Mouse (Mus musculus) lung, postnatal 0 days (tissue): ENCODE data around the gene Nras.

Experiments used
- CTCF ChIP-seq: IDR thresholded peaks from 2 replicates; pipeline ENCODE4 v1.5.1; 2016; ENCODE audit warnings: antibody characterized with exemption, mild to moderate bottlenecking
- EP300 ChIP-seq: IDR thresholded peaks from 2 replicates; pipeline ENCODE4 v1.6.1; 2016; ENCODE audit warnings: antibody characterized with exemption, mild to moderate bottlenecking, control low read depth

DNA sequence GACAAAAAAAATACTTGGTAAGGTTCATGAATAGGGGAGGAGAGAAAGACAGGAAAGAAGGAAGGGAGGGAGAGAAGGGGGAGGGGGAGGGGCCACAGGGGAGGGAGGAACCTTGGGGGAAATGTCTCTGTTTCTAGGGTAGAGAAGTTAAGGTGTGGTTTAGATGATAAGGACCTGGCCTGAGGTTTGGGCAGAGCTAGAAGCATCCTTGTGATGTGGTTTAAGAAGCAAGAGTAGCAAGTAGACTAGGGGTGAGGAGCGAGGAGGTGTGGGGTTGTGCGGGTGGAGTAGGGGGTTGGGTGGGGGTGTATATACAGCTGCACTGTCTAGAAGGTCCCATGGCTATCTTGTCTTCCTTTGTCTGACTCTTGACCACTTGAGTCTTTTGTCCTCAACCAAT is 33.7 kb downstream of the Nras start:
- TF ChIP-seq CTCF (no peak), EP300 (no peak)
